Mouse (Mus musculus): ENCODE measurements around the gene Hadha. TPM values are rescaled to one million over a fixed set of nuclear protein-coding genes. Genes with fewer than 3 reads are reported as not detected.

Hadha gene
- polyA plus RNA-seq, 1 experiment, result 74.2 TPM

DNA sequence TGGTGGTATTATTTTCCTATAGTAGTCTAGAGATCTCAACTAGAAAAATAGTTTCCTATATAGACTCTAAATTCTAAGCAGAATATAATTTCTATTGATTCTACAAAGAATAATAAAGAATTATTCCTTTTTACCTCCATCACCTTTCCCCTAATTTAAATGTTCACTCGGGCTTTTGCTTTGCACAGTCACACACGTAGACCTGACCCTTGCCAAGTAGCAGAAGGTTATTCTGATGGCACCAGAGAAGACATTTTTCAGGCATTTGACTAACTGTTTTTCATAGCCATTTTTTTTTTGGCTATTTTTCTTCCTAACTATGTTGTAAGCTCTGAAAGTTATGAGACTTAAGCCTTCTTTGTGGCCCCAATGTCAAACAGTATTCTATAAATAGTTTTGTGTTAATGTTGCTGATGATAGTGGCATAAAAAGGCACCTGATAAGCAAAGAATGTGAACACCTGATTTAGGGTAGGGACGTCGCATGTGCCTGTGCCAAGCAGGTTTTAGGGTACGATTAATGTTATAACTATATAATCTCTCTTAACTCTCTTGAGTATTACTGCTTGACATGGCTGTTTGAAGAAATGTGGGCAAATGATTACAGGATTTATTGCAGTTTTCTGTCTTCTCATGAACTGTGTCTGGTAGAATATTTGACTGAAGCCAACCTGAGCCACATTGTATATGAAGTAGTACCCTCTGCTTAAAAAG lies 10.4 kb upstream of the Hadha start:
- H3K4me3 ChIP-seq (ENCODE audit: control insufficient read depth, low read depth, low read length), result no peak overlapping the region
- H3K27me3 ChIP-seq (ENCODE audit: control insufficient read depth, insufficient read depth, low read length), result no peaks in the 10 kb centered on the region
- peaks cover 2% of the 10 kb centered on the region; the same call in 1 of the 2 replicates for H3K36me3 ChIP-seq (ENCODE audit: control insufficient read depth, insufficient read depth, low read length)
- TF ChIP-seq POLR2A (IDR thresholded peaks at IDR 0.05; ENCODE audit: control insufficient read depth, low read depth, low read length) (no peak), CTCF (IDR thresholded peaks at IDR 0.05; ENCODE audit: control insufficient read depth, insufficient read depth, insufficient replicate concordance, low read depth, low read length) (no peak)
- H3K4me1 ChIP-seq (ENCODE audit: control insufficient read depth, insufficient read depth, low read length), result no peaks in the 10 kb centered on the region
- H3K27ac ChIP-seq (ENCODE audit: control insufficient read depth, insufficient read depth, low read depth, low read length), result no peak overlapping the region

DNA sequence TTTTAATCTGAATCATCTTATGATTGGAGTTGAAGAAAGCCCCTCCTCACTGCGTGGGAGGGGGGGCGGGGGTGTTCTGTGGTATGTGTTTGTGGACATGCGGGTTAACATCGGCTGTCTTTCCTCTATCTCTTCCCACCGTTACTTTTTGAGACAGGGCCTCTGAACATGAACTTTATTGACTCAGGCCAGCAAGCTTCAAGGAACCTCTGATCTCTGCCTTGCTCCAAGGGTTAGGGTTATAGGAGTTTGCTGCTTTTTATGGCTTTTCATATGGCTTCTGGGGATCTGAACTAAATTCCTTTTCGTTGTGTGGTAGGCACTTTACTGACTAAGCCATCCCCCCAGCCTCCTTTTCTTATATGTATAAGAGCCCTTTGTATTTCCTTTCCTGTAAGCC lies 7.4 kb upstream of the Hadha start:
- TF ChIP-seq CTCF (IDR thresholded peaks at IDR 0.05; ENCODE audit: control insufficient read depth, insufficient read depth, insufficient replicate concordance, low read depth, low read length) (no peak), POLR2A (IDR thresholded peaks at IDR 0.05; ENCODE audit: control insufficient read depth, low read depth, low read length) (no peak)
- Histone ChIP-seq H3K4me3 (ENCODE audit: control insufficient read depth, low read depth, low read length) (no peak overlapping the region), H3K27me3 (ENCODE audit: control insufficient read depth, insufficient read depth, low read length) (no peaks in the 10 kb centered on the region), H3K36me3 (ENCODE audit: control insufficient read depth, insufficient read depth, low read length) (no peaks in the 10 kb centered on the region), H3K4me1 (ENCODE audit: control insufficient read depth, insufficient read depth, low read length) (no peaks in the 10 kb centered on the region), H3K27ac (ENCODE audit: control insufficient read depth, insufficient read depth, low read depth, low read length) (no peak overlapping the region)

DNA sequence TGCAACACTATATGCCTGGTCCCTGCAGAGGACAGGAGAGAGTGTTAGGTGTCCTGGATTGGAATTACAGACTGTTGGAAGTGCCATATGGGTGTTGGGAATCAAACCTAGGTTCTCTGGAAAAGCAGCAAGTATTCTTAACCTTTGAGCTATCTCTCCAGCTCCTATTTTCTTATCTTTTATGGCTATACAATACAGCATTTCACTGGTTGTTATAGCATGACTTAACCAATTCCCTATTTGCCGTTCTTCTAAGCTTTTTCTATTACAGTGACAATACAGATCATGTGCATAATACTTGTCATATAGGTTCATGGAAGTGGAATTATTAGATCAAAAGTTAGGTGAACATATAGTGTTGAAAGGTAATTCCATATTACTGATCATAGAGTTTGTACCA lies 6.9 kb upstream of the Hadha start:
- TF ChIP-seq CTCF (IDR thresholded peaks at IDR 0.05; ENCODE audit: control insufficient read depth, insufficient read depth, insufficient replicate concordance, low read depth, low read length) (no peak), POLR2A (IDR thresholded peaks at IDR 0.05; ENCODE audit: control insufficient read depth, low read depth, low read length) (no peak)
- Histone ChIP-seq H3K27ac (ENCODE audit: control insufficient read depth, insufficient read depth, low read depth, low read length) (no peak overlapping the region), H3K36me3 (ENCODE audit: control insufficient read depth, insufficient read depth, low read length) (no peaks in the 10 kb centered on the region), H3K4me1 (ENCODE audit: control insufficient read depth, insufficient read depth, low read length) (no peaks in the 10 kb centered on the region), H3K27me3 (ENCODE audit: control insufficient read depth, insufficient read depth, low read length) (no peaks in the 10 kb centered on the region), H3K4me3 (ENCODE audit: control insufficient read depth, low read depth, low read length) (no peak overlapping the region)

DNA sequence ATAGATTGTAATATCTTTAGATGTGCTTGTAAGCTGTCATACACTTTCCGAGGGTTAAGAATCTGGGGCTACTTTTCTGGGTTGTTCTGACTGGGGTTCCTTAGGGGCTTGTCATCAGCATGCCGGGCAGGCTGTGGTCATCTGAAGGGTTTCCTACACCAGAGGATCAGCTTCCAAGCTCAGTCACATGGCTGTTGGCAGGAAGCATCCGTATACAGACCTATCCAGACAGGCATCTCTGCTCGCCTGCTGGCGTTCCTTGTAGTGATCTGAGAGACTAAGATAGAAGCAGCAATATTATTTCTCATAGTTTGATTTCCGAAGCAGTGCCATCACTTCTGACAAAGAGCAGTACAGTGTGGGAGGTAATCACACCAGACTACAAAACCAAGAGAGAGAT lies 4.6 kb upstream of the Hadha start:
- H3K27me3 ChIP-seq (ENCODE audit: control insufficient read depth, insufficient read depth, low read length), result no peaks in the 10 kb centered on the region
- no peaks in the 10 kb centered on the region for H3K36me3 ChIP-seq (ENCODE audit: control insufficient read depth, insufficient read depth, low read length)
- H3K27ac ChIP-seq (ENCODE audit: control insufficient read depth, insufficient read depth, low read depth, low read length), result no peak overlapping the region
- no peak overlapping the region for H3K4me3 ChIP-seq (ENCODE audit: control insufficient read depth, low read depth, low read length)
- H3K4me1 ChIP-seq (ENCODE audit: control insufficient read depth, insufficient read depth, low read length), result no peaks in the 10 kb centered on the region
- TF ChIP-seq POLR2A (IDR thresholded peaks at IDR 0.05; ENCODE audit: control insufficient read depth, low read depth, low read length) (no peak), CTCF (IDR thresholded peaks at IDR 0.05; ENCODE audit: control insufficient read depth, insufficient read depth, insufficient replicate concordance, low read depth, low read length) (no peak)

DNA sequence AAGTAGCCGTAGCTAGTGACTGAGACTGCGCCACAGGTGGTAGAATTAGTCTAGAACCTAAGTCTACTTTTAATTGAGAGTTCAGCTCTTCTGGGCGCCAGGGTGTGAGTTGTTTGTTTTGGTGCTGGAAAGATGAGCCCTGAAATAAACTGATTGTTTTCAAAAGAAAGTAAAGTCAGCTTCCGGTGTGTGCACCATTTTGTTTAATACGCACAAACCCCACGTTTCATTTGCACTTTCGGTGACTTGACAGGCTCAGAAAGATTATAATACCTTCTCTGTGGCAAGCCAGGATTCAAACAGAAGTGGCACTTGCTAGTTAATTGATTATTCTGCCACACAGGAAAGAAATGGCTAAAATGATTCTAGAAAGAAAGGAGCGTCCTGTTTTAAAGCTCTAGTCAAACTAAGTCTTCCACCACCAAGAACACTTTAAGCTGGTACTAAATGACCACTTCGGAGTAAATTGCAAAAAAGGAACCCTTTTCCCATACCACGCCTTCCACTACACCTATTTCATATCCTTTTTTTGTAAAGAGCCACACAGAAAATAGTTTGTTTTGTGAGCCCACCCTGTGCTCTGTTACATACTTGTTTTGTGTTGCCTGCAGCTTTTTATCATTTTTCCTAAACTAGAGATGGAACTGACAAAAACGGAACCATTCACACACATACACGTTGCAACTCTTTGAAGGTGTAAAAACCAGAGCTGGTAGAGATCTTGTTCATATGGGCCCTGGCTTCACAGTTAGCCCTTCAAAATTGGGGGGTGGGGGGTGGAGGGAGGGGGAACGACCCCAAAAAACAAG lies 1.1 kb upstream of the Hadha start:
- H3K27me3 ChIP-seq (ENCODE audit: control insufficient read depth, insufficient read depth, low read length), result no peaks in the 10 kb centered on the region
- H3K4me1 ChIP-seq (ENCODE audit: control insufficient read depth, insufficient read depth, low read length), result no peaks in the 10 kb centered on the region
- peak overlapping the region; percentile 93 for H3K4me3 ChIP-seq (ENCODE audit: control insufficient read depth, low read depth, low read length)
- no peak for TF ChIP-seq CTCF (IDR thresholded peaks at IDR 0.05; ENCODE audit: control insufficient read depth, insufficient read depth, insufficient replicate concordance, low read depth, low read length)
- no peaks in the 10 kb centered on the region for H3K36me3 ChIP-seq (ENCODE audit: control insufficient read depth, insufficient read depth, low read length)
- H3K27ac ChIP-seq (ENCODE audit: control insufficient read depth, insufficient read depth, low read depth, low read length), result peak overlapping the region; percentile 99

DNA sequence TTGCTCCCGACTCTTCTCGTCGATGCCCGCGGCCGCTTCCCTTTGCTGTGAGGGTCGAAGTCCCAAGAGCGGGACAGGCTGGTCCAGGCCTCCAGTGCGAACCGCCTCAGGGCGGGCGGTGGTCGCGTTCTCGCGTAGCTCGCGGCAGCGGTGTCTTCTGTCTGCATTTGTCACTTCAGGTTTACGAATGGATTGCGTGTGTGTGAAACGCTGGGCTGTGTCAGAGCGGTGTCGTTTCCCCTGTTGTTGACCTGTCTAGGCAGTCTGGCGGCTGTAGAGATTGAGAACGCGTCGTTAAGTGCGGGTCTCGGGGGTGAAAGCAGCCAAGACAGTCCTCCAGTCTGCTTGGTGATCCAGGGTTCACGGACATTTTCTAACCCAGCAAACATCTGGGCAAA lies 432 bp upstream of the Hadha start:
- peak overlapping the region; percentile 99 for H3K27ac ChIP-seq (ENCODE audit: control insufficient read depth, insufficient read depth, low read depth, low read length)
- no peaks in the 10 kb centered on the region for H3K36me3 ChIP-seq (ENCODE audit: control insufficient read depth, insufficient read depth, low read length)
- peak overlapping the region; percentile 93 for H3K4me3 ChIP-seq (ENCODE audit: control insufficient read depth, low read depth, low read length)
- H3K27me3 ChIP-seq (ENCODE audit: control insufficient read depth, insufficient read depth, low read length), result no peaks in the 10 kb centered on the region
- TF ChIP-seq POLR2A (IDR thresholded peaks at IDR 0.05; ENCODE audit: control insufficient read depth, low read depth, low read length) (0 out of 2 replicates have a peak, but pooled peaks have one; percentile 33), CTCF (IDR thresholded peaks at IDR 0.05; ENCODE audit: control insufficient read depth, insufficient read depth, insufficient replicate concordance, low read depth, low read length) (no peak)
- no peaks in the 10 kb centered on the region for H3K4me1 ChIP-seq (ENCODE audit: control insufficient read depth, insufficient read depth, low read length)

DNA sequence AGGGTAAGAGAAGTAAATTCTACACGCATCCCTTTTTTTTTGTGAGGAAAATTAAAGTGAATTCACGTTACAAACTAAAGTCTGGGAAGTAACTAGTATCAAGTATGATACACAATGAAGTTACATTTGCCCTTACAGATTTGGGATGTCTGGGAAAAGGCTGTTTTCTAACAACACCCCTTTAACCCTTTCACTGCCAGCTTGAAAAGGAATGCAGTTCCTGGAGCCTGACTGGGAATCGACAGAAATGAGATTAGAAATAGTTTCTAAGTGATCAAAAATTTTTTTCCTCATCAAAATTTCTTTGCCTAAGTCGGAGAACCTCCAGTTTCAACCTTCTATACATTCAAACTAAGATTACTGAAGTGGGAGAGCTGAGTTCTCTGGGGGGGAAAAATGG lies 949 bp downstream of the Hadha start:
- H3K27me3 ChIP-seq (ENCODE audit: control insufficient read depth, insufficient read depth, low read length), result no peaks in the 10 kb centered on the region
- no peaks in the 10 kb centered on the region for H3K36me3 ChIP-seq (ENCODE audit: control insufficient read depth, insufficient read depth, low read length)
- TF ChIP-seq CTCF (IDR thresholded peaks at IDR 0.05; ENCODE audit: control insufficient read depth, insufficient read depth, insufficient replicate concordance, low read depth, low read length) (no peak), POLR2A (IDR thresholded peaks at IDR 0.05; ENCODE audit: control insufficient read depth, low read depth, low read length) (no peak)
- no peaks in the 10 kb centered on the region for H3K4me1 ChIP-seq (ENCODE audit: control insufficient read depth, insufficient read depth, low read length)
- peak overlapping the region; percentile 99 for H3K27ac ChIP-seq (ENCODE audit: control insufficient read depth, insufficient read depth, low read depth, low read length)
- peak overlapping the region; percentile 93; the same call in 1 of the 2 replicates for H3K4me3 ChIP-seq (ENCODE audit: control insufficient read depth, low read depth, low read length)
